Mouse (Mus musculus): ENCODE measurements around the gene Ccdc163. TPM values are rescaled to one million over a fixed set of nuclear protein-coding genes. Genes with fewer than 3 reads are reported as not detected.
"Not testable (repeated sequence)": the region's sequence is repeated elsewhere in the genome, so short reads cannot be mapped to it uniquely, and the experiment has no call there.

The Ccdc163 gene
- 10.1 and 10.7 TPM in 2 replicates for polyA plus RNA-seq (2015; fragmentation: Nextera tagmentation; extraction: Ambion mirVana)

DNA sequence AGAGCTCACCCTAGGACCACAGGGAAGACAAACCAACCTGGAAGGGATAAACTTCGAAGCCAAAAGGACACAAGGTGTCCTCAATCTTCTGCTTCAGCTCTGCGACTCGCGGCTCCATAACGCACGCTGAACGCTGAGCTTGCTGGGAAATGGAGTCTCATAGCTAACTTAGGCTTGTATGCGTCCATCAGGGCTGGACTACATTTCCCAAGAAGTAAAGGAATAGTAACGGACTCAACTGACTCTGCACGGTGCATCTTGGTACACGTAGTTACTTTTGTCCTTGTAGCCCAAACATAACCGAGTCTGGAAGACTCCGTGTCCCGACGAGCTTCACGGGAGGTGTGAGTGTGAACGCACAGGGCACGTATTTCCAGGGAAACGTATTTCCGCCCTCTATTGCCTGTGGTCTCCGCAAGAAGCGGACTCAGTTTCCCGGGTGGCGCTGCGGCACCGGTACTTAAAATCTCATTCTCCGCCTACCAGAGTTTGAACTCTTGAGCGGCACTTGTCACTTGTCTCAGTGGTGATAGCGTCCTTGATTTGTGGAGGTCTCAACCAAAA lies at the start of gene Ccdc163, which contains the start of gene Mmachc:
TSS of gene Ccdc163 (plus strand) at position 309 of the 564 bp plus-strand sequence.
TSS of gene Mmachc (minus strand) at position 206 of the 564 bp plus-strand sequence.
- 0% methylated on average over 29 of the region's 29 CpGs for WGBS
- H3K27me3 ChIP-seq (ENCODE audit: control insufficient read depth, insufficient read depth, low read depth, low read length), result no peaks in the 10 kb centered on the region
- ATAC-seq, result peak; percentile 99
- H3K9me3 ChIP-seq (replicated peaks; ENCODE audit: control insufficient read depth, low read length, poor library complexity, severe bottlenecking), result no peaks in the 10 kb centered on the region
- H3K4me2 ChIP-seq (ENCODE audit: low read length), result peak within 1 kb of the TSS; percentile 91
- peaks cover 6% of the 10 kb centered on the region for H3K4me1 ChIP-seq (ENCODE audit: control insufficient read depth, insufficient read depth, low read length)
- no peaks in the 10 kb centered on the region for H3K36me3 ChIP-seq (ENCODE audit: control insufficient read depth, insufficient read depth, low read length)
- H3K4me3 ChIP-seq (ENCODE audit: low read depth, low read length), result peak within 1 kb of the TSS; percentile 55
- H3K27ac ChIP-seq (ENCODE audit: low read length), result peak within 1 kb of the TSS; percentile 75; the same call in 1 of the 2 replicates
- peak within 1 kb of the TSS; percentile 70 for H3K9ac ChIP-seq (ENCODE audit: low read depth, low read length)

DNA sequence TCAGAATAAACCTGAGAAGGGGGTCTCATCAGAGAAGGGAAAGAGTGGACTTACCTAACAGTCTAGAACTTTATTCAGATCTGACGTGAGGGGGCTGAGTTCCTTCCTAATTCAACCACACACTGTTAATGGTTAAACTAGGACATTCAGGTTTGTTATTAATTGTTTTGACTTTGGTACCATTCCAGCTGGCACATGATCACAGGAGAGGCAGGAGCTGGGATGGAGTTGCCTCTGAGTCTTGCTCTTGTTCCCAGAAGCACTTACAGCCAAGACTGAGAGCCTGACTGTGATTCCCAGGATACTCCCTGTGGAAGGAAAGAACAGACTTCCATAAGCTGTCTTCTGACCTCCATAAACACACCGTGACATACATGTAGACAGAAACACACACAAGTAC lies 48.8 kb upstream of the Ccdc163 start:
- Histone ChIP-seq H3K27ac (ENCODE audit: low read length) (no peak overlapping the region), H3K4me1 (ENCODE audit: control insufficient read depth, insufficient read depth, low read length) (no peaks in the 10 kb centered on the region), H3K9ac (ENCODE audit: low read depth, low read length) (no peak overlapping the region), H3K4me2 (ENCODE audit: low read length) (no peak overlapping the region), H3K9me3 (replicated peaks; ENCODE audit: control insufficient read depth, low read length, poor library complexity, severe bottlenecking) (no peaks in the 10 kb centered on the region), H3K27me3 (ENCODE audit: control insufficient read depth, insufficient read depth, low read depth, low read length) (no peaks in the 10 kb centered on the region), H3K36me3 (ENCODE audit: control insufficient read depth, insufficient read depth, low read length) (no peaks in the 10 kb centered on the region), H3K4me3 (ENCODE audit: low read depth, low read length) (no peak overlapping the region)
- ATAC-seq, result no peak
- 87% methylated on average over 2 of the region's 2 CpGs for WGBS

DNA sequence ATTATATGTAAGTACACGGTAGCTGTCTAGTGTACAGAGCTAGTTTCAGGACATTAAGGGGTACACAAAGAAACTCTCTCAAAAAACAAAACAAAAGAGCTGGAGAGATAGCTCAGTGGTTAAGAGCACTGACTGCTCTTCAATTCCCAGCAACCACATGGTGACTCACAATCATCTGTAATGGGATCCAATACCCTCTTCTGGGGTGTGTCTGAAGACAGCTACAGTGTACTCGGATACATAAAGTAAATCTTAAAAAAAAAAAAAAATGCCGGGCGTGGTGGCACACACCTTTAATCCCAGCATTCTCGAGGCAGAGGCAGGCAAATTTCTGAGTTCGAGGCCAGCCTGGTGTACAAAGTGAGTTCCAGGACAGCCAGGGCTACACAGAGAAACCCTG lies 48.4 kb upstream of the Ccdc163 start:
- ATAC-seq; H3K27me3 ChIP-seq (ENCODE audit: control insufficient read depth, insufficient read depth, low read depth, low read length); H3K4me2 ChIP-seq (ENCODE audit: low read length); H3K27ac ChIP-seq (ENCODE audit: low read length); H3K4me1 ChIP-seq (ENCODE audit: control insufficient read depth, insufficient read depth, low read length); H3K9me3 ChIP-seq (replicated peaks; ENCODE audit: control insufficient read depth, low read length, poor library complexity, severe bottlenecking); H3K9ac ChIP-seq (ENCODE audit: low read depth, low read length); H3K4me3 ChIP-seq (ENCODE audit: low read depth, low read length); H3K36me3 ChIP-seq (ENCODE audit: control insufficient read depth, insufficient read depth, low read length): not testable (repeated sequence)
- 87% methylated on average over 6 of the region's 6 CpGs for WGBS

DNA sequence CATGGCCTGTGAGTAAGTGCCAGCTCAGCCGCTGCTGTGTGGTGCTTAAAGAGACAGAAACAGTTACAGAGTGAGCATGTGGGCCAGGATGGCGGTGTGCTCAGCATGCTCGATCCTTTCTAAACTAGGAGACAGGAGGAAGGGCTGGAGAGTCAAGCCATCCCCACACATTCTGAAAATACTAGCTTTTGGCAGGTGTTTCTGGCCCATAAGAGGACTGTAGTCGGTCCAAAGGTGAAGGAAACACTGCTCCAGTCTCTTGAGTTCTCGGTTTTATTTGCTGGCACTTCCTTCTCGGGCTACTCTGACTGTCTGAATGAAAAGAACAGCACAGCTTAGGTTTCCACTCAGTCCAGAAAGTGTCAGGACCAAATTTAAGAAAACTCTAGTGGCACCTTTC lies 47.5 kb upstream of the Ccdc163 start:
- no peak for ATAC-seq
- Histone ChIP-seq H3K4me1 (ENCODE audit: control insufficient read depth, insufficient read depth, low read length) (no peaks in the 10 kb centered on the region), H3K4me3 (ENCODE audit: low read depth, low read length) (no peak overlapping the region), H3K27ac (ENCODE audit: low read length) (no peak overlapping the region), H3K27me3 (ENCODE audit: control insufficient read depth, insufficient read depth, low read depth, low read length) (no peaks in the 10 kb centered on the region), H3K4me2 (ENCODE audit: low read length) (no peak overlapping the region), H3K36me3 (ENCODE audit: control insufficient read depth, insufficient read depth, low read length) (no peaks in the 10 kb centered on the region), H3K9me3 (replicated peaks; ENCODE audit: control insufficient read depth, low read length, poor library complexity, severe bottlenecking) (no peaks in the 10 kb centered on the region), H3K9ac (ENCODE audit: low read depth, low read length) (no peak overlapping the region)
- WGBS, result 69% methylated on average over 6 of the region's 6 CpGs

DNA sequence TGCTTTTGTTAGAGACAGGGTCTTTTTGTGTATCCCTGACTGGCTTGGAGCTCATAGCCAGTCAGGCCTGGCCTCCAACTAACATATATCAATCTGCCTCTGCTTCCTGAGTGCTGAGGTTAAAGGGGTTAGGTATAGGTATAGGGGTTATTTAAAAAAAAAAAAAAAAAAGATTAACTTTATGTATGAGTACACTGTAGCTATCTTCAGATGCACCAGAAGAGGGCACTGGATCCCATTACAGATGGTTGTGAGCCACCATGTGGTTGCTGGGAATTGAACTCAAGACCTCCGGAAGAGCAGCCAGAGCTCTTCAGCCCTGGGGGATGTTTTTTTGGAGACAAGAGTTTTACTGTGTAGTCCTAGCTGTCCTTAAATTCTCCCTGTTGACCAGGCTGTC lies 46.3 kb upstream of the Ccdc163 start:
- Histone ChIP-seq H3K4me2 (ENCODE audit: low read length) (no peak overlapping the region), H3K27me3 (ENCODE audit: control insufficient read depth, insufficient read depth, low read depth, low read length) (no peaks in the 10 kb centered on the region), H3K27ac (ENCODE audit: low read length) (no peak overlapping the region), H3K4me1 (ENCODE audit: control insufficient read depth, insufficient read depth, low read length) (no peaks in the 10 kb centered on the region), H3K9ac (ENCODE audit: low read depth, low read length) (no peak overlapping the region), H3K4me3 (ENCODE audit: low read depth, low read length) (no peak overlapping the region), H3K36me3 (ENCODE audit: control insufficient read depth, insufficient read depth, low read length) (no peaks in the 10 kb centered on the region), H3K9me3 (replicated peaks; ENCODE audit: control insufficient read depth, low read length, poor library complexity, severe bottlenecking) (no peaks in the 10 kb centered on the region)
- ATAC-seq, result no peak
- WGBS, result 94% methylated on average over 1 of the region's 1 CpGs

DNA sequence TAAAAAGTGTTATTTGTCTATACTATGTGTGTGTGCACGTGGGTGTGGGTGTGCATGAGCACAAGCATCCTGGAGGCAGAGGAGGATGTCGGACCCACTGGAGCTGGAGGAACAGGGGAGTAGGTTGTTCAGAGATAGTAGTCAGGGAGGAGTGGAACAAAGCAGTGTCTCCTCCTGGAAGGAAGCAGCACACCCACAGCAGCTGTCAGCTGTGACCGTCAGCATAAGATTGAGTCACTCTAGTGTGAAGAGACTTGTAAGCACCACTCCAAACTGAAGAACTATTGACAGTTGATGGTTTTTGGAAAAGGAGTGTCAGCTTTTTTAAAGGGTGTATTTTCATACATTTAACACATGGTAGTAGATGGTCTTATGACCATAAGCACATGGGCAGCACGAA lies 41.7 kb upstream of the Ccdc163 start:
- Histone ChIP-seq H3K27ac (ENCODE audit: low read length) (no peak overlapping the region), H3K4me3 (ENCODE audit: low read depth, low read length) (no peak overlapping the region), H3K4me1 (ENCODE audit: control insufficient read depth, insufficient read depth, low read length) (no peaks in the 10 kb centered on the region), H3K9me3 (replicated peaks; ENCODE audit: control insufficient read depth, low read length, poor library complexity, severe bottlenecking) (no peaks in the 10 kb centered on the region), H3K27me3 (ENCODE audit: control insufficient read depth, insufficient read depth, low read depth, low read length) (no peaks in the 10 kb centered on the region), H3K4me2 (ENCODE audit: low read length) (no peak overlapping the region), H3K9ac (ENCODE audit: low read depth, low read length) (no peak overlapping the region), H3K36me3 (ENCODE audit: control insufficient read depth, insufficient read depth, low read length) (no peaks in the 10 kb centered on the region)
- 67% methylated on average over 4 of the region's 4 CpGs for WGBS
- ATAC-seq, result no peak

DNA sequence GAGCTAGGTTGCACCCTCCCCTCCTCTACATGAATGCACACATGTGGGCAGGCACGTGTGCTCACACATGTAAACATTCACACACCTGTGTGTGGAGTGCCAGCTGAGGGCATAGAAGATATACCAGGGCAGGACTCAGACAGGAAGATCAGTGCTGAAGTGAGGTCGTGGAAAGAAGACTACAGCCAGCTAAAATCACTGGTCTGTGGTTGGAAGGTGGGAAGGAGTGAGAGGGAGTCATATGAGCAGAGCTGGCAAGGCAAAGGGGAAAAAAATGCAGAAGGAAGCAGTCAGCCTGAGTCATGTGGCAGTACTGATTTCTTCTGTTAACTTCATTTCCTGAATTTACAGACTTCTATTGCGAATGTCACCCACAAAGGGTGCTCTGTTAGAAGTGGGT lies 40.2 kb upstream of the Ccdc163 start:
- H3K27me3 ChIP-seq (ENCODE audit: control insufficient read depth, insufficient read depth, low read depth, low read length), result no peaks in the 10 kb centered on the region
- no peaks in the 10 kb centered on the region for H3K36me3 ChIP-seq (ENCODE audit: control insufficient read depth, insufficient read depth, low read length)
- H3K27ac ChIP-seq (ENCODE audit: low read length), result no peak overlapping the region
- no peaks in the 10 kb centered on the region for H3K9me3 ChIP-seq (replicated peaks; ENCODE audit: control insufficient read depth, low read length, poor library complexity, severe bottlenecking)
- H3K4me1 ChIP-seq (ENCODE audit: control insufficient read depth, insufficient read depth, low read length), result no peaks in the 10 kb centered on the region
- no peak for ATAC-seq
- no peak overlapping the region for H3K4me2 ChIP-seq (ENCODE audit: low read length)
- 71% methylated on average over 3 of the region's 3 CpGs for WGBS
- no peak overlapping the region for H3K4me3 ChIP-seq (ENCODE audit: low read depth, low read length)
- H3K9ac ChIP-seq (ENCODE audit: low read depth, low read length), result no peak overlapping the region

DNA sequence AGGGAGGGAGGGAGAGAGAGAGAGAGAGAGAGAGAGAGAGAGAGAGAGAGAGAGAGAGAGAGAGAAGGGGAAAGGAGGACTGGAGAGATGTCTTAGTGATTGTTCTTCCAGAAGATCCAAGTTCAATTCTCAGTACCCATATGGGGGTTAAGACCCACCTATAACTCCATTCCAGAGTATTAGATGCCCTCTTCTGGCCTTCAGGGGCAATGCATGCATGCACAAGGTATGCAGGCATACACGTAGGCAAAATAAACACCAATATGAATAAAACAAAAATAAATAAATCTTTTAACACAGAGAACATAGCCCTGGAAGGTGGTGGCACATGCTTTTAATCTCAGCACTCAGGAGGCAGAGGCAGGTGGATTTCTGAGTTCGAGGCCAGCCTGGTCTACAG lies 39.0 kb upstream of the Ccdc163 start:
- 56% methylated on average over 2 of the region's 2 CpGs for WGBS
- Histone ChIP-seq H3K4me2 (ENCODE audit: low read length) (no peak overlapping the region), H3K27me3 (ENCODE audit: control insufficient read depth, insufficient read depth, low read depth, low read length) (no peaks in the 10 kb centered on the region), H3K9me3 (replicated peaks; ENCODE audit: control insufficient read depth, low read length, poor library complexity, severe bottlenecking) (no peaks in the 10 kb centered on the region), H3K27ac (ENCODE audit: low read length) (no peak overlapping the region), H3K4me1 (ENCODE audit: control insufficient read depth, insufficient read depth, low read length) (no peaks in the 10 kb centered on the region), H3K9ac (ENCODE audit: low read depth, low read length) (no peak overlapping the region), H3K36me3 (ENCODE audit: control insufficient read depth, insufficient read depth, low read length) (no peaks in the 10 kb centered on the region), H3K4me3 (ENCODE audit: low read depth, low read length) (no peak overlapping the region)
- ATAC-seq, result no peak

DNA sequence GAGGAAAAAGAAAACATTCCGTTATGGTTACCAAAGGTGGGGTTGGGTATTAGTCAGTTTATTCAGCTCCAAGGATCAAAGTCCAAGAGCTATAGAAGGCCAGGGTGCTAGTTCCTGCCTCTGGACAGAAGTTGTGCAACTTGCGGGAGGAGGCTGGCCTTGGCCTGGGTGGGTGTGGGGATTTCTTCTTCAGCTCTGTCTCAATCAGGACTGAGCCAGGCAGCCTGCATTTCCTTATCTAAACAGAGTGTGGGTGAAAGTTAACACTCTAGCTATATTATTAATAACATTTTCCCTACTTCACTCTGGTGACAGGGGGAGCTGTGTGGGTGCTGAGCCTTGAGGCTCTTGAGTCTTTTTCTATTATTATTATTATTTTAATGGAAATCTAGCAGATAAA lies 35.5 kb upstream of the Ccdc163 start:
- ATAC-seq, result no peak
- H3K36me3 ChIP-seq (ENCODE audit: control insufficient read depth, insufficient read depth, low read length), result no peaks in the 10 kb centered on the region
- 80% methylated on average over 2 of the region's 2 CpGs for WGBS
- no peaks in the 10 kb centered on the region for H3K27me3 ChIP-seq (ENCODE audit: control insufficient read depth, insufficient read depth, low read depth, low read length)
- H3K27ac ChIP-seq (ENCODE audit: low read length), result no peak overlapping the region
- no peak overlapping the region for H3K4me3 ChIP-seq (ENCODE audit: low read depth, low read length)
- no peaks in the 10 kb centered on the region for H3K4me1 ChIP-seq (ENCODE audit: control insufficient read depth, insufficient read depth, low read length)
- no peak overlapping the region for H3K9ac ChIP-seq (ENCODE audit: low read depth, low read length)
- H3K4me2 ChIP-seq (ENCODE audit: low read length), result no peak overlapping the region
- no peaks in the 10 kb centered on the region for H3K9me3 ChIP-seq (replicated peaks; ENCODE audit: control insufficient read depth, low read length, poor library complexity, severe bottlenecking)

Data from midbrain, embryonic 16.5 days (tissue).